Comparison of ENCODE assay signal across 11 mouse cellular contexts in genomic region chr1:74103654-74104353, GRCm38 (mm10). TPM values are rescaled to one million over a fixed set of nuclear protein-coding genes. Genes with fewer than 3 reads are reported as not detected.
DNase-seq lines count a peak whose midpoint lies in the region; ATAC-seq and TF ChIP-seq lines count a peak whose summit lies in the region.
"Had no signal": no experiment of that assay in that cellular context is flagged by ENCODE, and none has a peak within 500 bp of the region (broad histone marks: within the 10 kb centered on the region; RNA-seq: fewer than 3 reads in every experiment).

No protein-coding gene starts in this region.

- H3K4me2 ChIP-seq in heart, embryonic 16.5 days (ENCODE audit: low read depth, low read length) = no peak overlapping the region
- peak overlapping the region; percentile 31; the same call in 1 of the 2 replicates for H3K4me2 ChIP-seq in midbrain, embryonic 12.5 days (replicated peaks)
- H3K4me2 ChIP-seq: liver, embryonic 15.5 days had no signal

- H3K9ac ChIP-seq in heart, adult 2 months (ENCODE audit: low read depth, low read length) = no peak overlapping the region
- H3K9ac ChIP-seq in heart, embryonic 16.5 days (ENCODE audit: low read length) = no peak overlapping the region
- no peak overlapping the region; the same call in 1 of the 2 replicates for H3K9ac ChIP-seq in midbrain, embryonic 12.5 days (replicated peaks)
- H3K9ac ChIP-seq: liver, embryonic 15.5 days had no signal

- 41% methylated on average over 6 of the region's 6 CpGs for WGBS in heart, adult 2 months
- WGBS in heart, embryonic 16.5 days = 42% methylated on average over 6 of the region's 6 CpGs
- WGBS in midbrain, embryonic 12.5 days = 8% methylated on average over 6 of the region's 6 CpGs

- peak overlapping the region; percentile 59 for H3K27ac ChIP-seq in heart, adult 2 months
- peak overlapping the region; percentile 41 for H3K27ac ChIP-seq in heart, embryonic 16.5 days (ENCODE audit: low read length)
- peak overlapping the region; percentile 87 for H3K27ac ChIP-seq in midbrain, embryonic 12.5 days (replicated peaks)
- H3K27ac ChIP-seq: kidney, postnatal 0 days; liver, embryonic 15.5 days had no signal

- DNase-seq in heart, adult 2 months = no peak
- no peak for DNase-seq in heart, adult 9 months (ENCODE audit: low spot score in 2 of 2)
- DNase-seq in brain, embryonic 18.5 days (ENCODE audit: low read depth, low spot score) = peak; percentile 45
- no peak for DNase-seq in cerebellum, adult 11 months
- no peak for DNase-seq in gastrocnemius, postnatal 25 days
- no peak for DNase-seq in urinary bladder, postnatal 36 days (ENCODE audit: low spot score in 2 of 2)

- H3K4me1 ChIP-seq in heart, adult 2 months (ENCODE audit: control insufficient read depth, insufficient read depth, low read length) = peaks cover 15% of the 10 kb centered on the region
- H3K4me1 ChIP-seq in heart, embryonic 16.5 days (ENCODE audit: control insufficient read depth, insufficient read depth, low read length) = peaks cover 44% of the 10 kb centered on the region
- peaks cover 52% of the 10 kb centered on the region for H3K4me1 ChIP-seq in midbrain, embryonic 12.5 days

- no peaks in the 10 kb centered on the region for H3K27me3 ChIP-seq in heart, adult 2 months (ENCODE audit: control insufficient read depth, insufficient read depth, low read length)
- peaks cover 4% of the 10 kb centered on the region for H3K27me3 ChIP-seq in heart, embryonic 16.5 days (ENCODE audit: control insufficient read depth, insufficient read depth, low read length)
- H3K27me3 ChIP-seq in midbrain, embryonic 12.5 days = peaks cover 32% of the 10 kb centered on the region

- ATAC-seq in heart, embryonic 16.5 days (replicated peaks; ENCODE audit: extremely low read depth, insufficient read depth, low FRiP score) = peak; percentile 43; the same call in 1 of the 2 replicates
- ATAC-seq in midbrain, embryonic 12.5 days (ENCODE audit: low FRiP score, low read depth) = peak; percentile 79

- intact Hi-C loops in heart, adult 2 months (cut with DNase I) = loop anchor here (2.0 kb wide), 1 partner anchor 17 kb away; no protein-coding TSS in a partner anchor

- no peak for TF ChIP-seq EP300 in heart, adult 2 months (IDR thresholded peaks at IDR 0.05; ENCODE audit: insufficient read depth, low read depth, low read length)

- H3K4me3 ChIP-seq in heart, adult 2 months = no peak overlapping the region
- no peak overlapping the region for H3K4me3 ChIP-seq in heart, embryonic 16.5 days (ENCODE audit: low read length)
- no peak overlapping the region for H3K4me3 ChIP-seq in midbrain, embryonic 12.5 days
- H3K4me3 ChIP-seq: erythroblast, embryonic 14.5 days; liver, embryonic 15.5 days had no signal

- no peak for TF ChIP-seq CTCF in heart, adult 2 months (IDR thresholded peaks at IDR 0.05)

- no peak for TF ChIP-seq POLR2A in heart, adult 2 months (IDR thresholded peaks at IDR 0.05; ENCODE audit: insufficient read depth, low read depth, low read length)

- no peaks in the 10 kb centered on the region for H3K79me2 ChIP-seq in heart, adult 2 months (replicated peaks; ENCODE audit: control insufficient read depth, insufficient read depth, low read length)

- H3K9me3 ChIP-seq in heart, embryonic 16.5 days (replicated peaks; ENCODE audit: control insufficient read depth, low read length) = no peaks in the 10 kb centered on the region
- no peaks in the 10 kb centered on the region for H3K9me3 ChIP-seq in midbrain, embryonic 12.5 days
- H3K9me3 ChIP-seq: liver, embryonic 15.5 days had no signal

- H3K36me3 ChIP-seq in heart, adult 2 months (ENCODE audit: control insufficient read depth, insufficient read depth, low read length) = no peaks in the 10 kb centered on the region
- no peaks in the 10 kb centered on the region for H3K36me3 ChIP-seq in heart, embryonic 16.5 days (ENCODE audit: control insufficient read depth, insufficient read depth)
- H3K36me3 ChIP-seq in midbrain, embryonic 12.5 days = no peaks in the 10 kb centered on the region
- H3K36me3 ChIP-seq: liver, embryonic 15.5 days had no signal

RNA-seq across cellular contexts. Expression of gene Tns1, which starts 20.4 kb away (rescaled TPM):
- 100 to 1,000 TPM; 629 to 748 TPM for total RNA-seq in heart, adult 2 months (2021)
- 329 and 365 TPM in 2 replicates for polyA plus RNA-seq in heart, adult 2 months (2012; rRNA removed)
- 120 and 144 TPM in 2 replicates for polyA plus RNA-seq in heart, embryonic 16.5 days (2015; fragmentation: Nextera tagmentation; extraction: Ambion mirVana)
- 17.1 and 21.0 TPM in 2 replicates for polyA plus RNA-seq in midbrain, embryonic 12.5 days (2016; fragmentation: Nextera tagmentation; extraction: Ambion mirVana)
- total RNA-seq in gastrocnemius, postnatal 25 days (2021) = 100 to 1,000 TPM; 205 to 234 TPM

RNA-seq across cellular contexts. Expression of gene Rufy4, which starts 21.5 kb away (rescaled TPM):
- total RNA-seq in heart, adult 2 months (2021) = 1 to 10 TPM; 1.1 to 1.2 TPM
- 0.59 and 1.0 TPM in 2 replicates for polyA plus RNA-seq in heart, adult 2 months (2012; rRNA removed)
- polyA plus RNA-seq in heart, embryonic 16.5 days (2015; fragmentation: Nextera tagmentation; extraction: Ambion mirVana) = 0.45 and 0.91 TPM in 2 replicates
- 0.37 and 0.67 TPM in 2 replicates for polyA plus RNA-seq in midbrain, embryonic 12.5 days (2016; fragmentation: Nextera tagmentation; extraction: Ambion mirVana)
- total RNA-seq in gastrocnemius, postnatal 25 days (2021) = under 1 TPM in 1 of 2 experiments, not detected in 1; 0.16 TPM
- polyA plus RNA-seq: erythroblast, embryonic 14.5 days; liver, embryonic 15.5 days had no signal

RNA-seq across cellular contexts. Expression of gene Cxcr2, which starts 50.0 kb away (rescaled TPM):
- total RNA-seq in heart, adult 2 months (2021) = under 1 TPM; 0.14 to 0.52 TPM
- 0.82 and 1.3 TPM in 2 replicates for polyA plus RNA-seq in heart, adult 2 months (2012; rRNA removed)
- polyA plus RNA-seq in heart, embryonic 16.5 days (2015; fragmentation: Nextera tagmentation; extraction: Ambion mirVana) = 0.19 and 0.41 TPM in 2 replicates
- polyA plus RNA-seq in midbrain, embryonic 12.5 days (2016; fragmentation: Nextera tagmentation; extraction: Ambion mirVana) = 0.09 and 0.10 TPM in 2 replicates
- total RNA-seq in gastrocnemius, postnatal 25 days (2021) = not detected
